Mouse (Mus musculus) forebrain, embryonic 12.5 days (tissue): Measurements from ENCODE around the gene Dbndd2. TPM values are rescaled to one million over a fixed set of nuclear protein-coding genes. Genes with fewer than 3 reads are reported as not detected.

Experiments
- ATAC-seq: fragments of 200-750 bp; cut with Nextera tagmentation; 2 replicates; pipeline ENCODE4 v1.8.0; 2017; ENCODE audit warnings: moderate TSS enrichment; ENCODE audit not compliant: low FRiP score
- H3K27ac ChIP-seq: fragments of 300-500 bp; sonication (generic); 2 replicates; pipeline ENCODE4 v1.5.1; 2016; ENCODE audit warnings: mild to moderate bottlenecking
- H3K27me3 ChIP-seq: fragments of 300-500 bp; sonication (generic); 2 replicates; pipeline ENCODE4 v1.6.1; 2016; ENCODE audit warnings: mild to moderate bottlenecking
- H3K36me3 ChIP-seq: fragments of 300-500 bp; sonication (generic); replicated peaks from 2 replicates; pipeline ENCODE4 v1.6.1; 2016; ENCODE audit warnings: mild to moderate bottlenecking
- H3K4me1 ChIP-seq: fragments of 300-500 bp; sonication (generic); 2 replicates; pipeline ENCODE4 v1.6.1; 2016
- H3K4me2 ChIP-seq: fragments of 300-500 bp; sonication (generic); 2 replicates; pipeline ENCODE4 v1.6.1; 2016; ENCODE audit warnings: mild to moderate bottlenecking, moderate library complexity
- H3K4me3 ChIP-seq: fragments of 300-500 bp; sonication (generic); replicated peaks from 2 replicates; pipeline ENCODE4 v1.5.1; 2016; ENCODE audit warnings: mild to moderate bottlenecking
- H3K9ac ChIP-seq: fragments of 300-500 bp; sonication (generic); 2 replicates; pipeline ENCODE4 v1.6.1; 2016; ENCODE audit warnings: mild to moderate bottlenecking
- H3K9me3 ChIP-seq: fragments of 300-500 bp; sonication (generic); 2 replicates; pipeline ENCODE4 v1.6.1; 2016
- WGBS: fragments of 180-500 bp; shearing (Covaris S2); methylation state at CpG from one replicate; pipeline ENCODE4 v1.1.7; 2016; 5-methylcytosine and 5-hydroxymethylcytosine counted together
- polyA plus RNA-seq: library from polyadenylated mRNA; unstranded; fragments of >200 nt; fragmentation: Nextera tagmentation; extraction: Ambion mirVana; gene quantifications from 2 replicates; pipeline ENCODE4 v1.2.1, GENCODE M21; 2016

The Dbndd2 gene
- polyA plus RNA-seq, 1 experiment from 2014 or later: 4.6 TPM

GRCm38 (mm10) chr2:164531169-164531568 lies 45.3 kb downstream of the Dbndd2 start:
- WGBS: 2% methylated on average over 3 of the region's 3 CpGs
- no peaks in the 10 kb centered on the region for H3K36me3 ChIP-seq
- no peak for ATAC-seq
- H3K9me3 ChIP-seq: peaks cover 7% of the 10 kb centered on the region
- H3K27me3 ChIP-seq: no peaks in the 10 kb centered on the region
- H3K27ac ChIP-seq: no peak overlapping the region
- H3K4me3 ChIP-seq: no peak overlapping the region
- no peaks in the 10 kb centered on the region for H3K4me1 ChIP-seq
- H3K9ac ChIP-seq: no peak overlapping the region
- no peak overlapping the region for H3K4me2 ChIP-seq

GRCm38 (mm10) chr2:164534315-164534714 lies 48.4 kb downstream of the Dbndd2 start:
- Histone ChIP-seq H3K4me3 (no peak overlapping the region), H3K4me1 (no peaks in the 10 kb centered on the region), H3K27ac (no peak overlapping the region), H3K27me3 (no peaks in the 10 kb centered on the region), H3K9me3 (no peaks in the 10 kb centered on the region), H3K9ac (no peak overlapping the region), H3K4me2 (no peak overlapping the region), H3K36me3 (no peaks in the 10 kb centered on the region)
- no peak for ATAC-seq
- 74% methylated on average over 10 of the region's 10 CpGs for WGBS

GRCm38 (mm10) chr2:164537003-164537402 lies 51.1 kb downstream of the Dbndd2 start:
- Histone ChIP-seq H3K4me3 (no peak overlapping the region), H3K27ac (no peak overlapping the region), H3K4me2 (no peak overlapping the region), H3K9me3 (no peaks in the 10 kb centered on the region), H3K36me3 (no peaks in the 10 kb centered on the region), H3K9ac (no peak overlapping the region), H3K4me1 (no peaks in the 10 kb centered on the region), H3K27me3 (no peaks in the 10 kb centered on the region)
- 83% methylated on average over 4 of the region's 4 CpGs for WGBS
- ATAC-seq: no peak

GRCm38 (mm10) chr2:164540652-164541427 lies 54.9 kb downstream of the Dbndd2 start:
- Histone ChIP-seq H3K27ac (no peak overlapping the region), H3K27me3 (no peaks in the 10 kb centered on the region), H3K4me2 (no peak overlapping the region), H3K36me3 (no peaks in the 10 kb centered on the region), H3K4me3 (no peak overlapping the region), H3K9ac (no peak overlapping the region), H3K9me3 (no peaks in the 10 kb centered on the region), H3K4me1 (no peaks in the 10 kb centered on the region)
- WGBS: 54% methylated on average over 8 of the region's 8 CpGs
- no peak for ATAC-seq

GRCm38 (mm10) chr2:164542132-164542531 lies 56.2 kb downstream of the Dbndd2 start:
- 68% methylated on average over 5 of the region's 5 CpGs for WGBS
- ATAC-seq: no peak
- H3K9ac ChIP-seq: no peak overlapping the region
- no peaks in the 10 kb centered on the region for H3K4me1 ChIP-seq
- no peak overlapping the region for H3K27ac ChIP-seq
- no peaks in the 10 kb centered on the region for H3K9me3 ChIP-seq
- no peak overlapping the region for H3K4me2 ChIP-seq
- H3K4me3 ChIP-seq: no peak overlapping the region
- H3K36me3 ChIP-seq: no peaks in the 10 kb centered on the region
- H3K27me3 ChIP-seq: no peaks in the 10 kb centered on the region

GRCm38 (mm10) chr2:164542598-164542997 lies 56.7 kb downstream of the Dbndd2 start:
- no peak overlapping the region for H3K9ac ChIP-seq
- ATAC-seq: no peak
- H3K4me1 ChIP-seq: no peaks in the 10 kb centered on the region

More at GRCm38 (mm10) chr2:164542598-164542997, 56.7 kb downstream of the Dbndd2 start:
- no peaks in the 10 kb centered on the region for H3K9me3 ChIP-seq
- H3K4me2 ChIP-seq: no peak overlapping the region
- H3K27ac ChIP-seq: no peak overlapping the region
- H3K27me3 ChIP-seq: no peaks in the 10 kb centered on the region
- WGBS: 85% methylated on average over 7 of the region's 7 CpGs
- no peaks in the 10 kb centered on the region for H3K36me3 ChIP-seq
- no peak overlapping the region for H3K4me3 ChIP-seq

Other genes with a start within 250 kb of the Dbndd2 start
- gene Svs2, start 247.6 kb upstream of the Dbndd2 start, polyA plus RNA-seq: not detected in 2 replicates
- gene Svs3b, start 229.5 kb upstream of the Dbndd2 start, polyA plus RNA-seq: not detected in 2 replicates
- gene Svs4, start 207.6 kb upstream of the Dbndd2 start, polyA plus RNA-seq: not detected in 2 replicates
- gene Svs3a, start 196.8 kb upstream of the Dbndd2 start, polyA plus RNA-seq: not detected in 2 replicates
- gene Svs6, start 169.4 kb upstream of the Dbndd2 start, polyA plus RNA-seq: not detected in 2 replicates
- not detected in 2 replicates for gene Svs5, start 153.4 kb upstream of the Dbndd2 start, polyA plus RNA-seq
- gene Slpi, start 97.0 kb upstream of the Dbndd2 start, polyA plus RNA-seq: 0.41 TPM in 1 of 2 replicates, not detected in the other
- 0.08 and 0.09 TPM in 2 replicates for gene Rbpjl, start 83.0 kb upstream of the Dbndd2 start, polyA plus RNA-seq
- 3.3 and 4.0 TPM in 2 replicates for gene Matn4, start 80.9 kb upstream of the Dbndd2 start, polyA plus RNA-seq
- gene Sdc4, start 42.2 kb upstream of the Dbndd2 start, polyA plus RNA-seq: 12.1 and 12.6 TPM in 2 replicates
- 60.5 and 67.4 TPM in 2 replicates for gene Sys1, start 29.1 kb upstream of the Dbndd2 start, polyA plus RNA-seq
- gene Gm20458, start 25.1 kb upstream of the Dbndd2 start, polyA plus RNA-seq: 4.7 and 6.2 TPM in 2 replicates
- gene Trp53tg5, start 12.4 kb upstream of the Dbndd2 start, polyA plus RNA-seq: not detected in 2 replicates
- gene Pigt, start 11.4 kb downstream of the Dbndd2 start, polyA plus RNA-seq: 43.3 and 45.2 TPM in 2 replicates
- gene Wfdc2, start 76.3 kb downstream of the Dbndd2 start, polyA plus RNA-seq: 29.9 and 34.5 TPM in 2 replicates
- gene Spint3, start 87.4 kb downstream of the Dbndd2 start, polyA plus RNA-seq: not detected in 2 replicates
- not detected in 2 replicates for gene Wfdc6a, start 99.3 kb downstream of the Dbndd2 start, polyA plus RNA-seq
- gene Eppin, start 107.5 kb downstream of the Dbndd2 start, polyA plus RNA-seq: not detected in 2 replicates
- not detected in 2 replicates for gene Wfdc6b, start 127.4 kb downstream of the Dbndd2 start, polyA plus RNA-seq
- gene Wfdc8, start 127.5 kb downstream of the Dbndd2 start, polyA plus RNA-seq: not detected in 2 replicates
- gene Wfdc16, start 152.7 kb downstream of the Dbndd2 start, polyA plus RNA-seq: not detected in 2 replicates
- gene Wfdc10, start 169.9 kb downstream of the Dbndd2 start, polyA plus RNA-seq: not detected in 2 replicates
- not detected in 2 replicates for gene Wfdc9, start 170.5 kb downstream of the Dbndd2 start, polyA plus RNA-seq
- gene Wfdc11, start 188.0 kb downstream of the Dbndd2 start, polyA plus RNA-seq: not detected in 2 replicates
- gene Wfdc13, start 199.0 kb downstream of the Dbndd2 start, polyA plus RNA-seq: not detected in 2 replicates
- gene Spint4, start 212.4 kb downstream of the Dbndd2 start, polyA plus RNA-seq: not detected in 2 replicates
- gene Spint5, start 229.2 kb downstream of the Dbndd2 start, polyA plus RNA-seq: not detected in 2 replicates